Mouse (Mus musculus): Measurements from ENCODE around the gene Pla2g5. TPM values are rescaled to one million over a fixed set of nuclear protein-coding genes. Genes with fewer than 3 reads are reported as not detected.

Gene Pla2g5
- not detected for polyA plus RNA-seq (2017; shearing (Covaris generic))

DNA sequence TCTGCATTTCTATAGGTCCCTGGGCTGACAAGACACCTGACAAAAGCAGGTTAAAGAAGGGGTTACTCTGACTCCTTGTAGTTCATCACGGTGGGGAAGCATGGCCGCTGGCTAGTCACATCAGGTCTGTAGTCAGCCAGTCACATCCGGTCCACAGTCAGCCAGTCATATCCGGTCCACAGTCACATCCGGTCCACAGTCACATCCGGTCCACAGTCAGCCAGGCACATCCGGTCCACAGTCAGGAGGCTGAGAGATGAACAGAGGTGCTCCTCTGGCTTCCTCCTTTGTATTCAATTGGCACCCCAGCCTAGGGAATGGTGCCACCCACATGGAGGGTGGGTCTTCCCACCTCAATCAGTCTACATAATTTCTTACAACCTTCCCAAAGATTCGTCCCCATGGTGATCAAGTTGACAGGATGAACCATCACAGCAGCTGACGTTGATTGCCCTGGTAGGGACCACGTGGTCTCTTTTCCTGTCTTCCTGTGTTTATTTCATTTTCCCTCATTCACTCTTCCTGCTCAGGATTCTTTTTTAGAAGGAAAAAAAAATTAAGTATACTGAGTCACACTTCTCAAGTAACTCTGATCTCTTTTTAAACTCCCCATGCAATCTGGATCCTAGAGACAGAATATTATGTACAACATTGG is at the start of gene Pla2g5:
Gene Pla2g5 (minus strand): TSS at position 139 of the 655 bp plus-strand sequence.

DNA sequence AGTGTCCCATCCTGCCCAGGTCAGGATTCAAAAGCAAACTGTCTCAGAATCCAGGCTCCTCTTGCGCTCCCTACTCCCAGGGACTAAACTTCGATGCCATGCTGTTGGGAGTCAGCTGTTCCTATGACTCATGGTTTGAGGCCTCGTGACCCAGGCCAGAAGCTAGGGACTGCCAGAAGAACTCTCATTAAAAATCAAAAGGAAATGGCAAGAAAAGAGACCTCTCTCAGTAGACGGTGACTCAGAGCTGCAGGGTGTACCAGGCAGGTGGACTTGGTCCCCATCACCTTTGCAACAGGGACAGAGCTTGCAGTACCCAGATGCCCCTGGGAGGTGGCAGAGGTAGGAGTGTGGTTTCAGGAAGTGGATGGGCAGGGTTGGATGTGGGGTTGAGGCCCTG is 14.4 kb upstream of the Pla2g5 start, which contains the start of gene Pla2g2e:
Gene Pla2g2e (plus strand): TSS at position 212 of the 400 bp plus-strand sequence.

DNA sequence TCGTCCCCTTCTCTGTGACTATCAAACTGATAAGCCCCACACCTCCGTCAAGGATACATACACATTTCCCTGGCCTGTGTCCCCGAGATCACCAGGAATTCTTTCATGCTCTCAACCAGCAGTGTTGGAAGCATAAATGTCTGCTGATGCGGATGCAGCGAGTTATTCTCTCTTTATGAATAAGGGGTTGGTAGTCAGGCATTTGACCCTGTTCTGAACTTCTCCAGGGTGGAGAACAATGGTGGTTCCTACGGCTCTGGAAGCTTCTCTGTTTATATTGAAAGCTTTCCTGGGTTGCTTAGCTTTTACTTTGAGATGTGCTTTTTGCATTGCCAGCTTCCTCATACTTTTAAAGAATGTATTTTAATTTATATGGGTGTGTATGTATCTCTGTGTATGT is 10.6 kb upstream of the Pla2g5 start, which contains the start of gene Gm13030:
Gene Gm13030 (minus strand): TSS at position 101 of the 400 bp plus-strand sequence.

DNA sequence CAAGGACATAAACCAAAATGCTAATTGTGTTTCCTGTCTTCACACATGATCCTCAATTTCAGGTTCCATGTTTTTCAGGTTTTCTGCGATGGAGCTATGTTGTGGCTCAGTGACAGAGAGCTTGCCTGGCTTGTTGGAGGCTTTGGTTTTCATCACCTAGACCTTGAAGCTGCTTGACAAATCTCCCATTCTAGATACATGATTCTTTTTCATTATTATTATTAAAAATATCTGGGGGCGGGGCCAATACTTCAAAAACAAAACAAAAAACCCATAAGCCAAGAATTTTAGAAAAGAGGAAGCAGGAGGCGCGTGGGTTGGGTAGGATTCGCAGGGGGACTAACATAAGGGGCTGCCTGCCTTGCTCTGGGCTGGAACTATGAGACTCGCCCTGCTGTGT is 87.8 kb downstream of the Pla2g5 start, which contains the start of gene Pla2g2d:
Gene Pla2g2d (plus strand): TSS at position 301 of the 400 bp plus-strand sequence.

DNA sequence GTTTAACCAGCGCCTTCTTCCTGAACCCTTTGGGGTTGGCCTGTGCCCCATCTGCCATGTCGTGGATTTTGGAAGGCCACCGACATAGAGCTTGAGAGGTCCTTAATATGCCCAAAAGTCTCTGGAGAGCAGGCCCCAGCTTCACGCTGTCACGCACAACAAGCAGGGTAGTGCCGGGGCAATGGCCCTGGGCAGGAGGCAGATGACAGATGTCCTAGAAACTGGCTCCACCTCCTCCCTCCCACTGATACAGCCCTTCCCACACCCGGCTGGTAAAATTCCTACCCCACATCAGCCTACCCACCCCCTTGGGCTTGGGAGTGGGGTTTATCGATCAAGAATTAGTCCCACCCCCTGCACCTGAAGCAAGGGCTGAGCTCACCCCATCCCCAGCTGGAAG is 105.9 kb downstream of the Pla2g5 start, which contains the start of gene Pla2g2f:
Gene Pla2g2f (minus strand): TSS at position 211 of the 400 bp plus-strand sequence.

Other genes with a start within 250 kb of the Pla2g5 start
- gene Vwa5b1, start 227.6 kb downstream of the Pla2g5 start, polyA plus RNA-seq (2017; shearing (Covaris generic)) = not detected
- gene Pla2g2c, start 138.7 kb downstream of the Pla2g5 start, polyA plus RNA-seq (2017; shearing (Covaris generic)) = not detected
- under 1 TPM in 1 of 2 experiments, not detected in 1; 0.47 TPM for gene Ubxn10, start 126.3 kb downstream of the Pla2g5 start, polyA plus RNA-seq (2017; shearing (Covaris generic))
- gene Pla2g2f, start 105.9 kb downstream of the Pla2g5 start, polyA plus RNA-seq (2017; shearing (Covaris generic)) = not detected
- gene Pla2g2d, start 87.7 kb downstream of the Pla2g5 start, polyA plus RNA-seq (2017; shearing (Covaris generic)) = 1 to 10 TPM; 2.5 to 3.8 TPM
- gene Gm13030, start 10.5 kb upstream of the Pla2g5 start, polyA plus RNA-seq (2017; shearing (Covaris generic)) = not detected
- not detected for gene Pla2g2e, start 14.5 kb upstream of the Pla2g5 start, polyA plus RNA-seq (2017; shearing (Covaris generic))
- 1 to 10 TPM; 4.2 to 4.7 TPM for gene Otud3, start 50.5 kb upstream of the Pla2g5 start, polyA plus RNA-seq (2017; shearing (Covaris generic))
- under 1 TPM in 1 of 2 experiments, not detected in 1; 0.14 TPM for gene Rnf186, start 103.6 kb upstream of the Pla2g5 start, polyA plus RNA-seq (2017; shearing (Covaris generic))
- 10 to 100 TPM; 28.2 to 30.8 TPM for gene Tmco4, start 109.4 kb upstream of the Pla2g5 start, polyA plus RNA-seq (2017; shearing (Covaris generic))
- gene Htr6, start 212.1 kb upstream of the Pla2g5 start, polyA plus RNA-seq (2017; shearing (Covaris generic)) = under 1 TPM in 1 of 2 experiments, not detected in 1; 0.12 TPM
- under 1 TPM; 0.26 to 0.52 TPM for gene Nbl1, start 229.5 kb upstream of the Pla2g5 start, polyA plus RNA-seq (2017; shearing (Covaris generic))